Mouse (Mus musculus) C2C12 (cell line): ENCODE data around the gene Micall1. TPM values are rescaled to one million over a fixed set of nuclear protein-coding genes. Genes with fewer than 3 reads are reported as not detected.

Experiments
- H3K27me3 ChIP-seq: one replicate; pipeline ENCODE4 v1.6.1; 2011; ENCODE audit not compliant: control insufficient read depth, insufficient read depth, insufficient read length
- H3K36me3 ChIP-seq: one replicate; pipeline ENCODE4 v1.6.1; 2011; ENCODE audit not compliant: control insufficient read depth, insufficient read depth
- H3K4me3 ChIP-seq: one replicate; pipeline ENCODE4 v1.5.1; 2011; ENCODE audit warnings: mild to moderate bottlenecking, control low read depth; ENCODE audit not compliant: poor library complexity, insufficient read depth, severe bottlenecking
- H3K79me2 ChIP-seq: one replicate; pipeline ENCODE4 v1.6.1; 2011; ENCODE audit not compliant: control insufficient read depth, insufficient read depth
- H3K79me3 ChIP-seq: one replicate; pipeline ENCODE4 v1.6.1; 2011; ENCODE audit warnings: low read depth, control low read depth
- H3ac ChIP-seq: one replicate; pipeline ENCODE3; 2011; ENCODE audit warnings: low read depth; ENCODE audit not compliant: control insufficient read depth, insufficient read length
- CEBPB ChIP-seq: IDR thresholded peaks from one replicate; pipeline ENCODE4 v1.6.1; 2011; ENCODE audit warnings: low read depth, mild to moderate bottlenecking, control low read depth, moderate library complexity
- CTCF ChIP-seq: IDR thresholded peaks from one replicate; pipeline ENCODE4 v1.5.1; 2011; ENCODE audit not compliant: control insufficient read depth, insufficient read depth, insufficient read length
- FOSL1 ChIP-seq: IDR thresholded peaks from one replicate; pipeline ENCODE4 v1.8.0; 2011; ENCODE audit warnings: mild to moderate bottlenecking, low read length; ENCODE audit not compliant: poor library complexity, insufficient read depth, severe bottlenecking
- MAX ChIP-seq: IDR thresholded peaks from one replicate; pipeline ENCODE4 v1.6.1; 2011; ENCODE audit warnings: mild to moderate bottlenecking, control low read depth
- MYOD1 ChIP-seq: IDR thresholded peaks from one replicate; pipeline ENCODE4 v1.6.1; 2011; ENCODE audit warnings: low read depth; ENCODE audit not compliant: control insufficient read depth, insufficient read length
- MYOG ChIP-seq: IDR thresholded peaks from one replicate; pipeline ENCODE4 v1.6.1; 2011; ENCODE audit not compliant: control insufficient read depth, insufficient read length; ENCODE audit errors: extremely low read depth
- USF1 ChIP-seq: IDR thresholded peaks from one replicate; pipeline ENCODE4 v1.6.1; 2011; ENCODE audit warnings: low read depth, mild to moderate bottlenecking, control low read depth, moderate library complexity
- polyA plus RNA-seq: library from polyadenylated mRNA; unstranded; fragments of >200 nt; fragmentation: generic; extraction: Trizol; gene quantifications from one replicate; pipeline ENCODE4 v1.2.1, GENCODE M21; 2012; ENCODE audit warnings: missing spikeins

Gene Micall1
- polyA plus RNA-seq, 1 experiment = 12.7 TPM

DNA sequence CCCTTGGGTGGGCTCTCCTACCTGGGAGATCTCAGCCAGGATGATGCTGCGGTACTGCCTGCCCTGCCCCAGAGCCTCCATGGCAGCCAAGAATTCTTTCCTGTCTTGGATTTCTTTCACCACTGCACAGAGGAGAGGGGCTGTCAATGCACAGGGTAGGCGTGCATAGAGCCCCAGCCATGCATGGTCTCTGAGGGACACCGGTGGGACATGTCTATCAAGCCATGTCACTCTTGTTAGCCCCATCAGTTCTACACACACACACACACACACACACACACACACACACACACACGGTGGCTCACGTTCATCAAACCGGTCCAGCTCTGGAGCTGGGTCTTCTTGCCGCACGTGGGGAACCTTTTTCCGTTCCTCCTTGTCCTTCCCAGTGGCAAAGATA is 26.6 kb downstream of the Micall1 start:
- no peak for TF ChIP-seq CTCF
- no peak for TF ChIP-seq MYOD1
- no peak for TF ChIP-seq CEBPB
- no peak for TF ChIP-seq MYOG
- TF ChIP-seq MAX = no peak
- TF ChIP-seq FOSL1 = no peak
- TF ChIP-seq USF1 = no peak
- Histone ChIP-seq H3K79me3 (no peaks in the 10 kb centered on the region), H3K27me3 (no peaks in the 10 kb centered on the region), H3K4me3 (no peak overlapping the region), H3K36me3 (peaks cover 32% of the 10 kb centered on the region), H3K79me2 (no peaks in the 10 kb centered on the region), H3ac (no peak overlapping the region)

DNA sequence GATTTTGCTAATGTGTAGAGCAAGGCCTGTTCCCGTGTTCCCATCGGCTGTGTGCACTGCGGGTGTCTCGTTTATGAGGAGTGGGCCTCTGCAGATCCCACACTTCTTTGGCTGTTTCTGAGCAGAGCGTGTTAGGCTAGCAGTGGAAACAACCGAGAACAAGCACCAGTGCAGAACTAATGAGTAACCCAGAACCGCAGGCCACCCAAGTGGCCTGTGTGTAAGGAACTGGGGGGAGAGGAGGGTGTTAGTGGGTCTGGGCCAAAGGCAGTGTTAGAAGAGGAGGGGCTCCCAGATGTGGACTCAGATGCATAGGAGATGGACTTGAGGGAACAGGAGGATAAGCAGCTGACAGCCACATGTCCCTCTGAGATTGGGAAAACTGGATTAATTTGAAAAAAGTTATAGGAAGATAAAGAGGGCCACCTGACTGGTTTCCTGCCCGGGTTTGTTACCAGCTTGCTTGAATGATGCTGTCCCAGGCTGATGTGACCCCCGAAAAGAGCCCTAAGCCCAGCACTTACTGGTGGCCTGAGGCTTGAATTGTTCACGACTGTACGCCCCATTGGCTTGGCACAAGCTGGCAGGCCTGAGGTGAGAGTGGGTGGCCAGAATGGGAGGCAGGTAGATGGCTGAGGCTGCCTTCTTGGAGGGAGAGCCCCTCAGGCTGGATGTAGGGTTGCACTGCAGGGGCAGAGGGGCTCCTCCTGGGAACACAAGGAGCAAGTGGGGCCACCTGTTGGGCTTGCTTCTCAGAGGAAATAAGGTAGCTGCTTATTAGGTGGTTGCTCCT is 27.3 kb downstream of the Micall1 start:
- no peak overlapping the region for H3ac ChIP-seq

DNA sequence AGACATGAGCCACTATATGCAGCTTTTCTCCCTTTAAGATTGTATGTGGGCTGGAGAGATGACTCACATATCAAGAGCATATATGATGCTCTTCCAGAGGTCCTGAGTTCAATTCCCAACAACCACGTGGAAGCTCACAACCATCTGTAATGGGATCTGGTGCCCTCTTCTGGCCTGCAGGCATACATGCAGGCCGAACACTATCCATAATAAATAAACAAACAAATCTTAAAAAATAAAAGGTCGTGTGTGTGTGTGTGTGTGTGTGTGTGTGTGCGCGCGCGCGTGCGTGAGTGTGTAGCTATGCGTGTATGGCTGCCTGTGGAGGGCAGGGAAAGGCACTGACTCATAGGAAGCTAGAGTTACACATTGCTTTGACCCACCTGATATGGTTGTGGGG is 30.9 kb downstream of the Micall1 start:
- no peak for TF ChIP-seq FOSL1
- no peak for TF ChIP-seq CTCF
- no peak for TF ChIP-seq MAX
- H3K79me3 ChIP-seq = peaks cover 23% of the 10 kb centered on the region
- no peak overlapping the region for H3K4me3 ChIP-seq
- no peaks in the 10 kb centered on the region for H3K27me3 ChIP-seq
- H3K36me3 ChIP-seq = peaks cover 8% of the 10 kb centered on the region
- H3K79me2 ChIP-seq = peaks cover 33% of the 10 kb centered on the region
- H3ac ChIP-seq = no peak overlapping the region

More for the DNA sequence above, 27.3 kb downstream of the Micall1 start:
- H3K4me3 ChIP-seq = no peak overlapping the region
- H3K27me3 ChIP-seq = no peaks in the 10 kb centered on the region
- TF ChIP-seq FOSL1 = no peak
- TF ChIP-seq USF1 = no peak
- TF ChIP-seq MYOG = no peak
- TF ChIP-seq MAX = no peak
- no peak for TF ChIP-seq CEBPB
- TF ChIP-seq CTCF = no peak
- no peak for TF ChIP-seq MYOD1
- H3K36me3 ChIP-seq = peaks cover 27% of the 10 kb centered on the region
- no peaks in the 10 kb centered on the region for H3K79me3 ChIP-seq
- H3K79me2 ChIP-seq = no peaks in the 10 kb centered on the region

DNA sequence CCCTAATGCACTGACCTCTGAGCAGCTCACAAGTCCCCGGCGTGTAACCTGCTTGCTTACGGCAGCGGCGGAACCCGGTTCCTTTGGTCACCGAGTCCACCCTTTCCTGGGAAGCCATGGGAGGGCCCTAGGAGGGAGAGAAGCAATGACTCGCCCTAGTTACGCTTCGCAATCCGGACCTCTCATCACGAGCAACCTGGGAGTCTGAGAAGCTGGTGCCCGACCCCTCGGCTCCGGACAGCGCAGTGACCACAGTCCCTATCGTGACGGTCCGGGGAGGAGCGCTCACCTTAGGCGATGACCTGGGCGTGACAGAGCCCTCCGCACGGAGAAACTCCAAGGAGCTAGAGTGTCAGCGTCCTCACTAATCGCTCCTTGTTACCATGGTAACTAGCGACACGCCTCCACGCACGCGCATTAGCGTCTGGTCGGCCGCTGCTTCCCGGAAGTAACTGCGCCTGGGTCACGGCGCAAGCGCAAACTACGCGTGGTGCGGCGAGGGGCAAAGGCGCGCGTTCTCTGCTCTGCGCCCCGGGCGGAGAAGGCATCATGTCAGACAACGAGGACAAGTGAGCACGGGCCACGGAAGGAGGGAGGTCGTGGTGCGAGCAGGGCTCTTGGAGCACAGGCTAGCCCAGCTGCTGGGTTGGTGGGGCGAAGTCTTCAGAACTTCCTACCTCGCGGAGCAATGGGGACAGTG is 32.3 kb downstream of the Micall1 start, which contains the start of the genes Polr2f and 1700088E04Rik:
Gene Polr2f (plus strand): TSS at position 144 of the 700 bp plus-strand sequence.
Gene 1700088E04Rik (minus strand): TSS at position 388 of the 700 bp plus-strand sequence.
- Histone ChIP-seq H3K27me3 (no peaks in the 10 kb centered on the region), H3K4me3 (peak within 1 kb of the TSS; percentile 94), H3K36me3 (peaks cover 16% of the 10 kb centered on the region), H3K79me2 (peaks cover 34% of the 10 kb centered on the region), H3ac (peak within 1 kb of the TSS; percentile 82), H3K79me3 (peaks cover 23% of the 10 kb centered on the region)
- TF ChIP-seq FOSL1 (no peak), CTCF (no peak), MAX (peak; percentile 76)

DNA sequence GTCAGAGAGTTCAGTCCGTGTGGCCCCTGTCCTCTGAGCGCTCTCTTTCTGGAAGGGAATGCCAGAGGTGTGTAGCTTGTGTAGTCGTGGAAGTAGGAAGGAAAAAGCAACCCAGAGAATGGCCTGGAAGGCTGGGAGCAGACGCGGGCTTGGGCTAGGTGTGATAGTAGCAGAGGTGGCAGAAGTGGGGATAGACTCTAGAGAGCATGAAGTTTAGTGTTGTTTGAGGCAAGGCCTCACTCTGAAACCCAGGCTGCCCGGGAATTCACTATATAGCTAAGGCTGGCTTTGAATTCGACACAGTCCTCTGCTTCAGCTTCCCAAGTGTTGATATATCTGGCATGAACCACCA is 32.8 kb downstream of the Micall1 start:
- H3ac ChIP-seq = peak overlapping the region; percentile 82
- peaks cover 18% of the 10 kb centered on the region for H3K36me3 ChIP-seq
- peak overlapping the region; percentile 94 for H3K4me3 ChIP-seq

More for the DNA sequence above, 32.8 kb downstream of the Micall1 start:
- TF ChIP-seq MYOG (no peak), MAX (no peak), FOSL1 (no peak)
- peaks cover 23% of the 10 kb centered on the region for H3K79me3 ChIP-seq
- H3K79me2 ChIP-seq = peaks cover 34% of the 10 kb centered on the region
- no peaks in the 10 kb centered on the region for H3K27me3 ChIP-seq
